ENCODE assay signal across 11 mouse cellular contexts in the genomic region with DNA sequence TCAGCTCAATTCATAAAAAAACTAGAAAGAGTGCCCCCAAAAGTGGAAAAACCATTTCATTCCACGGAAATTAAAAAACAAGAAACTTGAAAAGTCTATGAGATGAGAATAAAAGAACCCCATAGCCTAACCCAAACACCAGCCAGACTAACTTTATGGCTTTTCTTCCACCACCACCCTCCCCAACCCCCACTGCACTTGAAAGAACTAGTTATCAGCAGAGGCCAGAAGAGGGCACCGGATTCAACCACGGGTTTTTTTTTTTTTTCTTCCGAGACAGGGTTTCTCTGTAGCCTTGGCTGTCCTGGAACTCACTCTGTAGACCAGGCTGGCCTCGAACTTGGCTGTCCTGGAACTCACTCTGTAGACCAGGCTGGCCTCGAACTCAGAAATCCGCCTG. TPM values are rescaled to one million over a fixed set of nuclear protein-coding genes. Genes with fewer than 3 reads are reported as not detected.
A peak's percentile ranks its signal among the peaks of the same experiment; 100 is the strongest.
DNase-seq lines count a peak whose midpoint lies in the region; ATAC-seq and TF ChIP-seq lines count a peak whose summit lies in the region.
"Had no signal": no experiment of that assay in that cellular context is flagged by ENCODE, and none has a peak within 500 bp of the region (broad histone marks: within the 10 kb centered on the region; RNA-seq: fewer than 3 reads in every experiment).

No protein-coding gene starts in this region.

- 72% methylated on average over 7 of the region's 7 CpGs for WGBS in hindbrain, embryonic 14.5 days
- 65% methylated on average over 7 of the region's 7 CpGs for whole genome bisulfite sequencing in hindbrain, embryonic 12.5 days
- WGBS in liver, embryonic 12.5 days (ENCODE audit: insufficient replicate concordance), result 19% methylated on average over 7 of the region's 7 CpGs

- H3K36me3 ChIP-seq in hindbrain, embryonic 14.5 days (replicated peaks; ENCODE audit: control insufficient read depth, insufficient read depth), result no peaks in the 10 kb centered on the region
- H3K36me3 ChIP-seq in hindbrain, embryonic 12.5 days, result no peaks in the 10 kb centered on the region
- H3K36me3 ChIP-seq in liver, embryonic 12.5 days, result peaks cover 19% of the 10 kb centered on the region

- peak; percentile 37 for TF ChIP-seq CTCF in Patski (IDR thresholded peaks at IDR 0.05)

- CTCF ChIA-PET in Patski (lab: Charles Lee), result interaction anchor here (1.0 to 2.1 kb wide), 5 partner anchors 16 to 110 kb away, joined by 3 to 6 read pairs (median 4); no protein-coding TSS in a partner anchor

- no peak overlapping the region for H3K27ac ChIP-seq in hindbrain, embryonic 14.5 days
- H3K27ac ChIP-seq in hindbrain, embryonic 12.5 days, result no peak overlapping the region
- peak overlapping the region; percentile 96 for H3K27ac ChIP-seq in liver, embryonic 12.5 days

- in situ Hi-C loops in Patski (cut with MboI; ENCODE audit: low pct_unique_long_range_greater_than_20kb), result loop anchor here (10.0 kb wide), 1 partner anchor 107 kb away; no protein-coding TSS in a partner anchor

- POLR2A ChIA-PET in Patski (lab: Charles Lee), result interaction anchor here (0.9 to 1.4 kb wide), 2 partner anchors 8 to 25 kb away, joined by 4 to 5 read pairs; a partner anchor contains a TSS

- intact Hi-C loops in left cerebral cortex, postnatal 10 days (cut with DNase I), result loop anchor here (5.0 kb wide), 1 partner anchor 109 kb away; no protein-coding TSS in a partner anchor

- H3K27me3 ChIP-seq in hindbrain, embryonic 14.5 days (ENCODE audit: control insufficient read depth, insufficient read depth, low read length), result no peaks in the 10 kb centered on the region
- no peaks in the 10 kb centered on the region for H3K27me3 ChIP-seq in hindbrain, embryonic 12.5 days
- no peaks in the 10 kb centered on the region for H3K27me3 ChIP-seq in Patski
- H3K27me3 ChIP-seq in liver, embryonic 12.5 days (replicated peaks), result no peaks in the 10 kb centered on the region

- no peaks in the 10 kb centered on the region for H3K9me3 ChIP-seq in hindbrain, embryonic 14.5 days (ENCODE audit: control insufficient read depth, low read length)
- H3K9me3 ChIP-seq in hindbrain, embryonic 12.5 days (replicated peaks), result no peaks in the 10 kb centered on the region
- no peaks in the 10 kb centered on the region for H3K9me3 ChIP-seq in liver, embryonic 12.5 days (replicated peaks)

- no peak for DNase-seq in hindbrain, embryonic 14.5 days (ENCODE audit: low spot score)
- DNase-seq in A20 (ENCODE audit: low read depth, low spot score) (peak; percentile 62), Patski (ENCODE audit: low read depth, low spot score) (no peak)
- no peak for DNase-seq in left cerebral cortex, postnatal 10 days (ENCODE audit: extremely low spot score in 1 of 2, low spot score in 2 of 2)
- no peak for DNase-seq in layer of hippocampus, postnatal 25 days (ENCODE audit: extremely low spot score in 1 of 2, low spot score in 1 of 2)

- peak overlapping the region; percentile 83; the same call in 1 of the 2 replicates for H3K4me3 ChIP-seq in hindbrain, embryonic 14.5 days (replicated peaks; ENCODE audit: low read length)
- H3K4me3 ChIP-seq in hindbrain, embryonic 12.5 days, result no peak overlapping the region
- H3K4me3 ChIP-seq in liver, embryonic 12.5 days, result peak overlapping the region; percentile 99

- ATAC-seq in hindbrain, embryonic 14.5 days (ENCODE audit: low FRiP score), result no peak
- no peak for ATAC-seq in hindbrain, embryonic 12.5 days (ENCODE audit: low FRiP score)
- ATAC-seq in Patski, result no peak
- peak; percentile 55 for ATAC-seq in liver, embryonic 12.5 days
- ATAC-seq in granulocyte monocyte progenitor cell, adult 5-6 weeks (replicated peaks; ENCODE audit: poor library complexity, severe bottlenecking), result no peak
- ATAC-seq: intestine, embryonic 16.5 days had no signal

- H3K9ac ChIP-seq in hindbrain, embryonic 14.5 days, result no peak overlapping the region
- no peak overlapping the region for H3K9ac ChIP-seq in hindbrain, embryonic 12.5 days
- H3K9ac ChIP-seq in liver, embryonic 12.5 days, result peak overlapping the region; percentile 64

- H3K4me1 ChIP-seq in hindbrain, embryonic 14.5 days (replicated peaks; ENCODE audit: control insufficient read depth, insufficient read depth, low read length), result peaks cover 15% of the 10 kb centered on the region; the same call in 1 of the 2 replicates
- peaks cover 9% of the 10 kb centered on the region for H3K4me1 ChIP-seq in hindbrain, embryonic 12.5 days
- peaks cover 61% of the 10 kb centered on the region for H3K4me1 ChIP-seq in liver, embryonic 12.5 days

- peak overlapping the region; percentile 61; the same call in 1 of the 2 replicates for H3K4me2 ChIP-seq in hindbrain, embryonic 14.5 days (replicated peaks)
- H3K4me2 ChIP-seq in hindbrain, embryonic 12.5 days (replicated peaks), result no peak overlapping the region
- H3K4me2 ChIP-seq in liver, embryonic 12.5 days, result peak overlapping the region; percentile 91

RNA-seq across cellular contexts. Expression of a gene that starts 2.2 kb away (rescaled TPM):
- polyA plus RNA-seq in hindbrain, embryonic 14.5 days (2014; fragmentation: Nextera tagmentation; extraction: Ambion mirVana), result 162 TPM in 2 replicates
- polyA plus RNA-seq in hindbrain, embryonic 12.5 days (2016; fragmentation: Nextera tagmentation; extraction: Ambion mirVana), result 149 TPM in 2 replicates
- 194 TPM for polyA plus RNA-seq in Patski (2021)
- polyA plus RNA-seq in liver, embryonic 12.5 days (2016; fragmentation: Nextera tagmentation; extraction: Ambion mirVana), result 195 and 204 TPM in 2 replicates
- total RNA-seq in left cerebral cortex, postnatal 10 days (2021), result 100 to 1,000 TPM; 108 TPM
- total RNA-seq in layer of hippocampus, postnatal 25 days (2021), result 10 to 100 TPM; 77.0 to 77.2 TPM
- total RNA-seq in granulocyte monocyte progenitor cell, adult 5-6 weeks (2014; fragmentation: Nextera tagmentation), result 155 and 167 TPM in 2 replicates
- 175 and 201 TPM in 2 replicates for total RNA-seq in granulocyte monocyte progenitor cell, adult 5-6 weeks (2017)

RNA-seq across cellular contexts. Expression of a gene that starts 16.2 kb away (rescaled TPM):
- polyA plus RNA-seq in hindbrain, embryonic 14.5 days (2014; fragmentation: Nextera tagmentation; extraction: Ambion mirVana), result 7.0 and 9.4 TPM in 2 replicates
- 22.9 and 24.8 TPM in 2 replicates for polyA plus RNA-seq in hindbrain, embryonic 12.5 days (2016; fragmentation: Nextera tagmentation; extraction: Ambion mirVana)
- polyA plus RNA-seq in Patski (2021), result 44.0 TPM
- polyA plus RNA-seq in liver, embryonic 12.5 days (2016; fragmentation: Nextera tagmentation; extraction: Ambion mirVana), result 4.5 and 7.2 TPM in 2 replicates
- 10 to 100 TPM; 25.0 to 26.5 TPM for total RNA-seq in left cerebral cortex, postnatal 10 days (2021)
- 10 to 100 TPM; 25.7 to 31.5 TPM for total RNA-seq in layer of hippocampus, postnatal 25 days (2021)
- total RNA-seq in granulocyte monocyte progenitor cell, adult 5-6 weeks (2014; fragmentation: Nextera tagmentation), result 10.6 and 15.4 TPM in 2 replicates
- 5.9 and 6.9 TPM in 2 replicates for total RNA-seq in granulocyte monocyte progenitor cell, adult 5-6 weeks (2017)

RNA-seq across cellular contexts. Expression of a gene that starts 22.4 kb away (rescaled TPM):
- polyA plus RNA-seq in hindbrain, embryonic 14.5 days (2014; fragmentation: Nextera tagmentation; extraction: Ambion mirVana), result 149 and 161 TPM in 2 replicates
- 148 and 151 TPM in 2 replicates for polyA plus RNA-seq in hindbrain, embryonic 12.5 days (2016; fragmentation: Nextera tagmentation; extraction: Ambion mirVana)
- polyA plus RNA-seq in Patski (2021), result 133 TPM
- polyA plus RNA-seq in liver, embryonic 12.5 days (2016; fragmentation: Nextera tagmentation; extraction: Ambion mirVana), result 60.1 and 64.8 TPM in 2 replicates
- total RNA-seq in left cerebral cortex, postnatal 10 days (2021), result 10 to 100 TPM; 73.0 to 77.3 TPM
- 10 to 100 TPM; 83.5 to 88.5 TPM for total RNA-seq in layer of hippocampus, postnatal 25 days (2021)
- 65.6 and 75.4 TPM in 2 replicates for total RNA-seq in granulocyte monocyte progenitor cell, adult 5-6 weeks (2014; fragmentation: Nextera tagmentation)
- 79.2 and 99.5 TPM in 2 replicates for total RNA-seq in granulocyte monocyte progenitor cell, adult 5-6 weeks (2017)

RNA-seq across cellular contexts. Expression of a gene that starts 22.7 kb away (rescaled TPM):
- 0.56 and 0.66 TPM in 2 replicates for polyA plus RNA-seq in hindbrain, embryonic 14.5 days (2014; fragmentation: Nextera tagmentation; extraction: Ambion mirVana)
- 0.57 and 0.94 TPM in 2 replicates for polyA plus RNA-seq in hindbrain, embryonic 12.5 days (2016; fragmentation: Nextera tagmentation; extraction: Ambion mirVana)
- polyA plus RNA-seq in Patski (2021), result 0.73 TPM
- polyA plus RNA-seq in liver, embryonic 12.5 days (2016; fragmentation: Nextera tagmentation; extraction: Ambion mirVana), result not detected in 2 replicates
- total RNA-seq in left cerebral cortex, postnatal 10 days (2021), result not detected
- total RNA-seq in layer of hippocampus, postnatal 25 days (2021), result not detected
- not detected in 2 replicates for total RNA-seq in granulocyte monocyte progenitor cell, adult 5-6 weeks (2014; fragmentation: Nextera tagmentation)
- not detected in 2 replicates for total RNA-seq in granulocyte monocyte progenitor cell, adult 5-6 weeks (2017)
- polyA plus RNA-seq: frontal cortex, adult 2 months; limb, embryonic 14.5 days had no signal

RNA-seq across cellular contexts. Expression of a gene that starts 25.1 kb away (rescaled TPM):
- polyA plus RNA-seq in hindbrain, embryonic 14.5 days (2014; fragmentation: Nextera tagmentation; extraction: Ambion mirVana), result 77.3 and 78.6 TPM in 2 replicates
- polyA plus RNA-seq in hindbrain, embryonic 12.5 days (2016; fragmentation: Nextera tagmentation; extraction: Ambion mirVana), result 63.0 and 64.4 TPM in 2 replicates
- polyA plus RNA-seq in Patski (2021), result 78.1 TPM
- 67.2 and 73.1 TPM in 2 replicates for polyA plus RNA-seq in liver, embryonic 12.5 days (2016; fragmentation: Nextera tagmentation; extraction: Ambion mirVana)
- total RNA-seq in left cerebral cortex, postnatal 10 days (2021), result 10 to 100 TPM; 48.2 to 49.7 TPM
- total RNA-seq in layer of hippocampus, postnatal 25 days (2021), result 10 to 100 TPM; 46.8 to 56.7 TPM
- 68.3 and 91.6 TPM in 2 replicates for total RNA-seq in granulocyte monocyte progenitor cell, adult 5-6 weeks (2014; fragmentation: Nextera tagmentation)
- 50.0 and 65.6 TPM in 2 replicates for total RNA-seq in granulocyte monocyte progenitor cell, adult 5-6 weeks (2017)
